Comparison of ENCODE assay signal across 31 mouse cellular contexts in the genomic region with DNA sequence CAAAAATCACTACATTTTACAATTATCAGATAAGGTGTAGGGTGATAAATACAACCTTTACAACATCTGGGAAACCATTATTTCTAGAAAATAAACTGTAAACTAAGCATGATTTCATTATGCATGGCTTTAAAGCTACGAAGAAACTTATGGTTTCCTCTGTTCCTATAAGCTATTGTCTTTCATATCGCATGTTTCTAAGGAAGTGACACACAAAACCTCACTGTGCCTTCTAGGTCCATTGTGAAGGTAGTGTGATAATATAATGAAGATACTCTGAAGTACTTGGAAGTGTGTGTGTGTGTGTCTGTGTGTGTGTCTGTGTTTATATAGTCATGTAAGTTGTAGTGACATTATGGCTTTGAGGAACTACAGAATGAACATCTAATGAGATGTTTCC. TPM values are rescaled to one million over a fixed set of nuclear protein-coding genes. Genes with fewer than 3 reads are reported as not detected.
"Had no signal": no experiment of that assay in that cellular context is flagged by ENCODE, and none has a peak within 500 bp of the region (broad histone marks: within the 10 kb centered on the region; RNA-seq: fewer than 3 reads in every experiment).

No protein-coding gene starts in this region.

- H3K4me3 ChIP-seq: limb, embryonic 10.5 days; limb, embryonic 12.5 days; limb, embryonic 13.5 days; limb, embryonic 15.5 days; liver, embryonic 12.5 days; liver, embryonic 13.5 days; liver, embryonic 15.5 days; lung, embryonic 15.5 days; megakaryocyte, embryonic 14.5 days; midbrain, embryonic 10.5 days; midbrain, embryonic 12.5 days; midbrain, embryonic 13.5 days; midbrain, embryonic 15.5 days; myocyte; neural tube, embryonic 12.5 days had no signal

- DNase-seq: left cerebral cortex, postnatal 4 days; liver; liver, embryonic 13.5 days; lung, adult 18-20 months; lung, adult 2 months; lung, embryonic 14.5 days; lung, postnatal 10 days; lung, postnatal 14 days; lung, postnatal 36 days; lung, postnatal 4 days; midbrain, embryonic 14.5 days had no signal

- H3K4me1 ChIP-seq: limb, embryonic 10.5 days; limb, embryonic 12.5 days; limb, embryonic 13.5 days; limb, embryonic 15.5 days; liver, embryonic 12.5 days; liver, embryonic 13.5 days; liver, embryonic 15.5 days; lung, embryonic 15.5 days; megakaryocyte, embryonic 14.5 days; midbrain, embryonic 10.5 days; midbrain, embryonic 12.5 days; midbrain, embryonic 13.5 days; midbrain, embryonic 15.5 days; neural tube, embryonic 12.5 days had no signal

- H3K27ac ChIP-seq: limb, embryonic 10.5 days; limb, embryonic 12.5 days; limb, embryonic 13.5 days; limb, embryonic 15.5 days; liver, embryonic 12.5 days; liver, embryonic 13.5 days; liver, embryonic 14.5 days; liver, embryonic 15.5 days; lung, embryonic 15.5 days; macrophage; midbrain, embryonic 10.5 days; midbrain, embryonic 12.5 days; midbrain, embryonic 13.5 days; midbrain, embryonic 15.5 days; neural tube, embryonic 12.5 days had no signal

- H3K9me3 ChIP-seq: limb, embryonic 10.5 days; limb, embryonic 12.5 days; limb, embryonic 13.5 days; limb, embryonic 15.5 days; liver, embryonic 12.5 days; liver, embryonic 15.5 days; lung, embryonic 15.5 days; midbrain, embryonic 10.5 days; midbrain, embryonic 12.5 days; midbrain, embryonic 13.5 days; midbrain, embryonic 15.5 days; neural tube, embryonic 12.5 days had no signal

- H3K36me3 ChIP-seq: limb, embryonic 10.5 days; limb, embryonic 12.5 days; limb, embryonic 13.5 days; limb, embryonic 15.5 days; liver, embryonic 12.5 days; liver, embryonic 13.5 days; liver, embryonic 15.5 days; lung, embryonic 15.5 days; midbrain, embryonic 10.5 days; midbrain, embryonic 12.5 days; midbrain, embryonic 13.5 days; midbrain, embryonic 15.5 days; neural tube, embryonic 12.5 days had no signal

- H3K4me2 ChIP-seq: limb, embryonic 12.5 days; limb, embryonic 13.5 days; limb, embryonic 15.5 days; liver, embryonic 11.5 days; liver, embryonic 12.5 days; liver, embryonic 13.5 days; liver, embryonic 15.5 days; lung, embryonic 14.5 days; lung, embryonic 15.5 days; midbrain, embryonic 11.5 days; midbrain, embryonic 12.5 days; midbrain, embryonic 13.5 days; midbrain, embryonic 15.5 days; neural tube, embryonic 12.5 days had no signal

- H3K27me3 ChIP-seq: limb, embryonic 12.5 days; limb, embryonic 13.5 days; limb, embryonic 15.5 days; liver, embryonic 12.5 days; liver, embryonic 13.5 days; liver, embryonic 15.5 days; lung, embryonic 15.5 days; megakaryocyte, embryonic 14.5 days; midbrain, embryonic 12.5 days; midbrain, embryonic 13.5 days; midbrain, embryonic 15.5 days; neural tube, embryonic 12.5 days had no signal

- H3K9ac ChIP-seq: limb, embryonic 12.5 days; limb, embryonic 13.5 days; limb, embryonic 15.5 days; liver, embryonic 12.5 days; liver, embryonic 13.5 days; liver, embryonic 14.5 days; liver, embryonic 15.5 days; lung, embryonic 14.5 days; lung, embryonic 15.5 days; midbrain, embryonic 12.5 days; midbrain, embryonic 13.5 days; midbrain, embryonic 15.5 days; neural tube, embryonic 12.5 days had no signal

- ATAC-seq: liver, embryonic 12.5 days; lung, postnatal 0 days; midbrain, embryonic 15.5 days; midbrain, embryonic 16.5 days had no signal

RNA-seq across cellular contexts. Expression of a gene that starts 49.8 kb away (rescaled TPM):
- polyA plus RNA-seq: lung, adult 2 months; macrophage had no signal
